Mouse (Mus musculus) thymus, postnatal 10 days (tissue): ENCODE data around the gene Rassf4.

ENCODE experiments used
- DNase-seq, 2 experiments: peaks; one replicate each; pipeline ENCODE4 v3.0.0; 2021; ENCODE audit warnings: low spot score in 2 of 2

Gene Rassf4

DNA sequence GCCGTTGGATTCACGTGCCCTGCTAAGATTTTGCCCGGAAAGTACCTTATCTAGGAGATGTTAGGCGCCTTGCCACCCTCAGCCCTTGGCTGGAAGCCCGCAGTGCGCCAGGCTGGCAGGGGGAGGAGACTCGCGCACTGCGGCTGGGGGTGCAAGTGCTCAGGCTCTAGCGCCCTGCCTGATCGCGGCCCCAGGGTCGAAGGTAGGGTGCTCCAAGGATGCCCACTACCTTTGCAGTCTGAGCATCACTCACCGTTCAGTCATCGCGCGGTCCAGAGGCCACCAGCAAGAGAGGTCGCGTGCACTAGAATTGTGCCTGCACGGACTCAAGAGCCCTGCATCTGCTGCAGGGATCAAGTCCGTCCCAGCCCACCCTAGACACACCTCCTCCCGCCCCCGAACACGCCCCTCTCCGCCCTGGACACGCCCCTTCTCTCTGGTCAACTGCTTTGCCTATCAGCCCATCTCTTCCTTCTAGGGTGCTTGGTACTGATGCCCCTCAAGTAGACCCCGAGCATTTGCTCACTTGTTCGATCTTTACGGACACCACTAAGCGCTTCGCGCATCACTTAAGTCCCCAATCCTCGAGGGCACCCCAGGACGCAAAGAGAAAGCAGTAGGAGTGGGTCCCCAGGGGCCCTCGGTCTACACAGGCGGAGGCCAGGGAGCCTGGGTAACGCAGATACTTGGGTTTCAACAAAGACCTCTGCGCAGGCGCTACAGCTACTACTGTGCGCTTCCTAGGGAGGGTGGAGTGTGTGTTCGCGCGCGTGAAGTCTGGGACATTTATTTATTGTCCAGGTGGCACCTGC, at the start of gene Rassf4:
Gene Rassf4, minus strand, starts transcription at position 482 of the 812 bp plus-strand sequence.
- DNase-seq: peak; percentile 54 to 60

DNA sequence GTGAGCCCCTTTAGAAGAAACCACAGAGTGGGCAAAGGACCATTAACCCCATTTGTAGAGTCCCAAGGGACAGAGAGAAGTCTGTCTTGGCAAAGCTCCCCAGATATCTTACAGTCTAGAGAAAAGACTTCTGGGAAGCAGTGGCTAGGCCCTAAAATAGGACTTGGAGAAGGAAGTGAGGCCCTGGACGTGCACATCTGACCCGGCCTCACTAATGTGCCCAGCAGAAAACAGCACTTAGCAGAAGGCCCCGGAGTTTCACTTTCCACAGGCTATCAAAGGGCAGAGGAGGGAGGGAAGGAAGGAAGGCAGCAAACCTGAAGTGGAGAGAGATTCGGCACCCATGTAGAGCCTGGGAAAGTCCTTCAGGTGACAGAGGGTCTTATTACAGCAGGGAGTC, 45.2 kb upstream of the Rassf4 start:
- no peak for DNase-seq

DNA sequence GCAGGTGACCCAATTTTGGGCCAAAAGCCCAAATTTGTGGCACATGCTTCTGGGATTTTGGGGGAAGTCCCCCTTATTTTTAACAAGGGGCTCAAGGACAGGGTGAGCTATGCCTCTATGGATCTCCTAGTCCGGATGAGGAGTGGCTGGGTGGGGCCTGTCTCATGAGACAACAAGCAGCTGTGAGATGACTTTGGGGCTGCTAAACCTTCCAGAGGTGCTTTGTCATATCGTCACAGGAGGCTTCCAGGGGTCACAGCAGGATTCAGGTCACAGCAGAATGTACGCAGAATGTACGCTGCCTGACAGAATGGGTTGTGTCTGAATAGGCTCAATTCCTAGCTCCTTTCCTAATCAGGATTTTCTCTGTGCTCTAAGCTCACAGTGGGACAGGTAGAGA, 44.6 kb upstream of the Rassf4 start:
- no peak for DNase-seq

DNA sequence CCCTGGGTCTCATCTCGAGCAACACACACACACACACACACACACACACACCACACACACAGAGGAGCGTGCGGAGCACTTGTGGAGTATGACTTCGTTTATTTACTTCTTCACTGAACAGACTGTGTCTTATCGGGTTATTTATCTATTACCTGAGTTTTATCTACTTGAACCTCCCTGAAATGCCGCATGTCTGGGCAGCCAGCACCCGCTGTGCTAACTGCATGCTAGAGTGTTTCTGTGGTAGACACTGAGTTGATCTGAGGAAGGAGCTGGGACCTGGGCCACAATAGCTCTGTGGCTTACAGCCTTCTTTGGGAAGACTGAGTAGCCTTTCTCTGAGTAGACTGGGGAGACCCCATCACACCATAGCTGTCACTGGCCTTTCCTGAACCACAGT, 44.1 kb upstream of the Rassf4 start:
- DNase-seq: no peak

DNA sequence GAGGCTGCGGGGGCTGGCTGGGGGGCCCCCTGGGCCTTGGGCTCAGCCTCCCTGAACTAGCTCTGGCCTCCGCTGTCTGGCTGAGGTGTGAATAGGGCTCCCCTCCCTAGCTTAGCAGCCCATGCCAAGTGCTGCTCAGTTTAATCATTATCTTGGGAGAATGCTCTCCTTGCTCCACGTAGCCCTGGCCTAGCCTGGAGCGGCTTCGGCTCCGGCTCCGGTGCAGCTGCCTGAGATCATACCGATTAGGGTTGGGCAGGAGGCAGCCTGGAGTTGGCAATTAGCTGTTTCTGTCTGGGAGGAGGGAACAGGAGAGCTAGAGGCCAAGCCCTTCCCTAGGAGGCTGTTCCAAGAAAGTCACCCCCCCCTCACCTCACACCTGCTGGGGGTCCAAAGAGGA, 42.9 kb upstream of the Rassf4 start, which contains the start of gene Tmem72:
Gene Tmem72, minus strand, starts transcription at position 248 of the 400 bp plus-strand sequence.
- DNase-seq: no peak

DNA sequence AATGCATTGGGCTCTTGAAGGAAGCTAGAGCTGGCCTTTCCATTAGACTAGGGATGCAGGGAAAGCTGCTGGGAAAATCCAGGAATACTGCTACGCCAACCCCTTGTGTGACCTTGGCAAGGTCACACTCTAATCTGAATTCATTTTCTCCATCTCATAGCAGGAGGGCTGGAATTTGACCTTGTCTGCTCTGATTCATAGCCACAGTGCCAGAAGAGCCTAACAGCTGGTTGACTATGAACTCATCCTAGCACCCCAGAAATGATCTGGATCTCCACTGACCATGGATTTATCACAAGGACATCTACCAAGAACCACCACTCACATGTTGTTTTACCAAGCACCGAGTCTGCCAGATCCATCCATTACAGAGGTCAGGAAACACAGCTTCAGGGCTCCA, 41.4 kb upstream of the Rassf4 start:
- no peak for DNase-seq

DNA sequence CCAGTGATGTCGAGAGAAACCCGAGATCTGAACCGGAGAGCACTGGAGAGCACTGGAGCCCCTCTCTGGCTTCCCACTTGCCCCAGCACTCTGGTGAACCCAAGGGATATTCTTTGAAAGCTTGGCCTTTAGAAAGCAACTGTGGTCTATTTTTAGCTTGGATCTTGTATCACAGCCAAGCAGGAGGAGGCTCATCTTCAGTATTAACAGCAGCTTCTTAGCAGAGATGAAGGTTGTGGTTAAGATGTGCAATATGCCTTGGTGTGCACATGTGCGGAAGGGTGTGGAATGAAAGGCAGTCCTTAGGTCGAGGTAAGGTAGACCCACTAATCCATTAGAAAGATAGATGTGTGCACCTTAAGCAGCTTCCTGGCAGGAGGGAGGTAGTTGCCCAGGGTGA, 40.8 kb upstream of the Rassf4 start:
- DNase-seq: no peak

DNA sequence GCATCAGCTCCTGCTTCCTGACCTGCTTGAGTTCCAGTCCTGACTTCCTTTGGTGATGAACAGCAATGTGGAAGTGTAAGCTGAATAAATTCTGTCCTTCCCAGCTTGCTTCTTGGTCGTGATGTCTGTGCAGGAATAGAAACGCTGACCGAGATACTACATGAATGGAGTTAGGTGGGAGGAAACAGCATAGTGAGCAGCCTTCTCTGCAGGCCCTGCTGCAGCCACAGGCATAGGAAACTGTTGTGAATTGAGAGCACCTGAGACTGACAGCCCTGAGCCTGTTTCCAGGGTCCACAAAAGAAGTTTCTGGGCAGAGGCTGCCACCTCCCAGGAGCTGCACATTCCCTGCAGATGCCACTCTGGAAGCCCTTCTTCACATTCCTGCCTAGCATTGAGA, 40.2 kb upstream of the Rassf4 start:
- no peak for DNase-seq

DNA sequence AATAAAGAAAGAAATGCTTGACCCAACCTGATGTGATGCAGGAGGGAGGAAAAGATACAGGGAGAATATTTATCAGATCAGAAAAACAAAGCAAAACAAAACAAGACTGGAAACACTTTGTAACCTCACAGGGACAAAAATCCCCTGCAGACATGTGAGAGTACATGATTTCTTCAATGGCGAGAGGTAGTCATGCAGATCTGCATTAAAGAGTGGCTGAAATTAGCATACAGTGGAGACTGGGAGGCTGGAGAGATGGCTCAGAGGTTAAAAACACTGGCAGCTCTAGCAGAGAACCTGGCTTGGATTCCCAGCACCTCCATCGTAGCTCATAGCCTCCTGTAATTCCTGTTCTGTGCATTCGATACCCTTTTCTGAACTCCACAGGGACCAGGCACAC, 38.8 kb upstream of the Rassf4 start:
- DNase-seq: no peak

DNA sequence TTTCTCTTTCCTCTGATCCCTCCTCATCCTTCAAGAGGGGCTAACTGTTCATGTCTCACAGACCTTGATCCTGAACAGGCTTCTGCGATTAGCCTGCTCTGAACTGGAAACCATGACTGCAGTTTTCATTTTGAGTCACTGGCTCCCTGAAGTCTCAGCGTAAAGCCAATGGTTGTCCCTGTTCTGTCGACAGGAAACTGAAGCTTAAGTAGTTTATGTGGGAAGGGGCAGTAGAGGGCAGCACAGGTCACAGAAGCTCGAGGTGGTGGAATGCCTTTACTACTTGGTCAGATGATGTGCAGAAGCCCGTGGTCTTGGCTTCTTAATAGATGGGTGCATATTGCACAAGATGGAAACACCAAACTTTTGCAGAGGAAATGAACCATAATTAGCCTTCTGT, 38.3 kb upstream of the Rassf4 start:
- DNase-seq: no peak

DNA sequence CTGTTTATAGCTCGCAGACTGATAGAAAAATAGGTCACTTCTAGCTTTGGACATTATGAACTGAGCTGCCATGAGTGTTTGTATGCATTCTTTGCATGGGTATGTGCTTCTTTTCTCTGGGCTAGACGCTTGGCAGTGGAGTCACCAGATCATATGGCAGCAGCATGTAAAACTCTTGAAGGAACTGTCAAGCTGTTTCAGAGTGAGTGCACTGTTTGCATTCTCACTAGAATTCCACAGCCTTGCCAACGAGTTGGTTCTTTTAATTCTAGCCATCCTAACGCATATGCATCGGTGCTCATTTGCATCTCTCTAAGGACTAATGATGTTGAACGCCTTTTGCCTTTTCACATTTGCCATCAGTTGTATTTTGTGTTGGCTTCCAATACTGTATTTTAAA, 30.6 kb upstream of the Rassf4 start:
- no peak for DNase-seq

DNA sequence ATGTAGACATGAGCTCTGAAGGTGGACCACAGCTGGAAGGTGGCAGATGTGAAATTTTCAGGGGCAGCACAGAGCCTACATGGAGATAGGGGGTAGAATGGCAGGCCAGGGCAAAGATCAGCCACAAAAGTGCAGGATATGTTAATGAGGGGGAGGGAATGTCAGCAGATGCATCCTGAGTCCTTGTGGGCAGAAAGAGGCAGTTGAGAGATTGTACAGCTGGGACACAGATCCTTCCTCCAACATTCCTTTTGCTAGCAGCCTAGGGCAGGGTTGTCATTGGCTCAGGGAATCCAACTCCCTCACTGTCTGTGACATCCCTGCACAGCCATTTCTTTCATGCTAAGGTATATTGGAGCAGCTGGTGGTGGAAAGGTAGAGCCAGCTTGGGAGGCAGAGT, 27.1 kb upstream of the Rassf4 start:
- DNase-seq: no peak

DNA sequence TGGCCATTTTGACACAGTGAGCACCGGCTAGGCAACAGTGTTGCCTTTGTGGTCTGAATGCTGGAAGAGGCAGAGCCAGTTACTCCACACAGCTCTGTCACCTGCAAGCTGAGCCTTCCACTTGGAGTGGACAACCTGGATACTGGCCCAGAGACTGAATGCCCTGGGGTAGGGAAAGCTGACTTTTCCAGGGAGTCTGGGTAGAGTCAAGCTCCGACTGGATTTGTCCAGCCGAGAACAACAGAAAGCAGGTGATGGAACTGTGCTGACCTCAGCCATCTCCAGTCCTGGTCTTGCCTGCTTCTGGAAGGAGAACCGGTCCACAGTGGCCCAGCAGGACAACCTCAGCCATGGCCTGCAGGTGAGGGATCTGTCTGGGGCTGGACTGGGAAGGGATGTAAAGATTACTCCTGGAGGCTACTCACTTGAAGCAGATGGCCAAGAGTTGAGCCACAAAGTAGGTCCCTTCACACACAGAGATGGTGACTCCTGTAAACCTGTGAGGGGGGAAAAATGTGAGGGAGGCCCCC, 24.2 kb upstream of the Rassf4 start:
- DNase-seq: no peak

DNA sequence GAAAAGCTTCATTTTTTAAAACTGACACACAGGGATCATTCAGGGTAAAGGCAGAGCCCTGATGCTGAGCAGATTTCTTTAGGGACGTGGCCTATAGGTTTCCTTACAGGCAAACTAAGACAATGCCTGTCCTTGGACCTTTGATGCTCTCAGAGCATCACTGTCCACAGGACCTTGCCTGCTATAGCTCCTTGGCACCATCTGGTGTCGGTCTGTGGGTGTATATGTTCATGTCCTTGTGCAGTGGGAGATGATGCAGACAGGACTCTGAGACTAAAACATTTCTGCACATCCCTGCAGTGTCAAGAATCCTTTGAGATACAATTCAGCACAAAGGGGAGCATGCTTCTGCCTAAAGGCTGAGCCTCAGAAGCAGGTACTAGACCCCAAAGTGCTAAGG, 23.7 kb upstream of the Rassf4 start:
- DNase-seq: no peak

DNA sequence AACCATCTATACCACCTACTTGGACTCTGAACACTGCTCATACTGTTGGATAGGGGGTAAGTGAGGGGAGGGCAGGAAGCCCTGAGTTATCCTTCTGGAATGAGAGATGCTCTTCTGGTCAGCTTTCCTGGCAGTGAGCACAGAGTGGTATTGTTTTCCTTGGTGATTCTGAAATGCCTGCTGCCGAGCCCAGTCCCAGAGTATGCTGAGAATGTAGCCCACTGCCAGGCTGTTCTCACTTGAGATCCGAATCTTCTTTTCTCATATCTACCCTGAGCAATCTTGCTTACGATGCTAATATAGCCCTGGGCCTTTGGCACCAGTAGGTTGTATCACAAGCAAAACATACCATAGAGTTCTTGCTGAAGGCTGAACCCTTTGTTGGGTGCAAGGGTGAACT, 20.6 kb upstream of the Rassf4 start:
- DNase-seq: no peak

DNA sequence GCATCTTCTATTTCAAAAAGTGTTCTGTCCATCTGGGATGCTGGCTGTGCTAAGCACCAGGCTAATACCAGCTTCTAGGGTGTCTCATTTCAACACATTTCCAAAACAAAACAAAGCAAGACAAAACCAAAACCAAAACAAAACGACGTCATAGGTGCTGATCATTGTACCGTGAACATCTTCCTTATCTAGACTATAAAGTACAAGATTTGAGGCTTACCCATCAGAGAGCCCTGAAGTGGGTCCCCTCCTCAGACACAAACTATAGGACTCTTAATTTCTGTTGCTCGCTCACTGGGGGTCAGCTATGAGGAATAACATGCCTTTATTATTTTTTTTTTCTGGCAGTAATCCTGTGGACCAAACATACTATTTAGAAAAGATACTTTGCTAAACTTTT, 19.9 kb upstream of the Rassf4 start:
- no peak for DNase-seq

DNA sequence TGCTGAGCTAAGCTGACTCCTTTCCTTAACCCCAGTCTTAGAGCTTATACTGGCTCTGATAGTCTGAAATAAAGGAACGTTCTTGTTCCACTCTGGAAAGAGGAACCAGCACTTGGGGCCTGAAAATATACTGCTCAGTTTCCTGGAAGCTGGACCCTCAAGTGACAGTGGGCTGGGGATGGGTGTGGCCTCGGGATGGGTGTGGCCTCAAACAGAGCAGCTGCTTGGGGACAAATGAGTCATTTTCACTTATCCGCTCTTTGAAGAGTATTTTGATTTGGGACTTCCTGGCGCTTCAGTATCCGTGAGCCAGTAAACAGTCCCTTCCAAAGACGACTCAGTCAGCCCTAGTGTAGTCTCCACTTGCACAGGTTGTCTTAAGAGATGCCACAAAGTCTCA, 8.6 kb upstream of the Rassf4 start:
- no peak for DNase-seq

DNA sequence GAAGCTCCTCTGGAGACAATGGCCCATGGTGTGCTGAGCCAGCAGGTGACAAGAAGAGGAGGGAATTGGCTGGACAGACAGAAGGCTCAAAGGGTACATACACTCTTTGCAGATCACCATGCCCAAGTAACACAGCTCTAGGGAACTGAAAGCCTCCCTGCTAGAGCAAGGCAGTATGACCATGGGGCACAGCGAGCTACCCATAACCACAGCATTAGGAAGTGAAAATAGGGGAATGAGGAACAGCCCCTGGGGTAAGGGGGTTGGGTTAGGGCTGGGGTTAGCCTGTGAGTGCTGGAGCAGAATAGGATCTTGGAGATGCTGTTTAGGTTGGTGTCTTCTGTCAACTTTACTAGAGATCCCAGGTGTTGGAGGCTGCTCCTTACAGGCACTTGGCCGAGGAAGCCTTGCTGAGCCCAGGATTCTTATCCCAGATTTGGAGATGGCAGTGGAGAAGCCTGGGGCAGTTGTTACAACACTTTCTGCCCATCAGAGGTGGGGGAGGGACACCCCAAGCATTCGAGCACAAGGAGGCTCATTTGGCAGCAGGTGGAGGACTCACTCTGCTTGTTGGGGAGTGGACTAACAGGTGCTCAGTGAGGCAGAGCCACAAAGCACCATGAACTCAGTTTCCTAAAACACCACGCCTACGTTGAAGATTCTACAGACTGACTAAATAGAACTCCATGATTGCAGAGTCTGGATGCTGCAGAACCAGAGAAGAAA, 6.0 kb upstream of the Rassf4 start:
- DNase-seq: no peak

DNA sequence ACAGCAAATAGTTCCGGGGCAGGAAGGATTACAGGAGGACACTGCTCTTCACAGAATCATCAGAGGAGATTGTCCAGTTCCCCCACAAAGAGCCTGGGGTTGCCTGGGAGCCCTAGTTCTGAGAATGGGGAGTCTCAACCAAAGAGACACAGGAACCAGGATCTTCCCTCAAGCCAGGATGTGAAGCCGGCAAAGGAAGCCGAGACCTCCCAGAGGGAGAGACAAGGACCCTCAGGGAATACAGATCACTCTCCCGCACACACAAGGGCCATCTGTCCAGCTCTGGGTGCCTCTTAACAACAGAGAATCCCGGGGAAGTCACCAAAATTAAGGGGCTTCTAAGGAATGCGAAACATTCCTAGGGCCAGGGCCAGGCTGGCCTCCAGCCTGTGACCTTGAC, 3.6 kb upstream of the Rassf4 start:
- no peak for DNase-seq

DNA sequence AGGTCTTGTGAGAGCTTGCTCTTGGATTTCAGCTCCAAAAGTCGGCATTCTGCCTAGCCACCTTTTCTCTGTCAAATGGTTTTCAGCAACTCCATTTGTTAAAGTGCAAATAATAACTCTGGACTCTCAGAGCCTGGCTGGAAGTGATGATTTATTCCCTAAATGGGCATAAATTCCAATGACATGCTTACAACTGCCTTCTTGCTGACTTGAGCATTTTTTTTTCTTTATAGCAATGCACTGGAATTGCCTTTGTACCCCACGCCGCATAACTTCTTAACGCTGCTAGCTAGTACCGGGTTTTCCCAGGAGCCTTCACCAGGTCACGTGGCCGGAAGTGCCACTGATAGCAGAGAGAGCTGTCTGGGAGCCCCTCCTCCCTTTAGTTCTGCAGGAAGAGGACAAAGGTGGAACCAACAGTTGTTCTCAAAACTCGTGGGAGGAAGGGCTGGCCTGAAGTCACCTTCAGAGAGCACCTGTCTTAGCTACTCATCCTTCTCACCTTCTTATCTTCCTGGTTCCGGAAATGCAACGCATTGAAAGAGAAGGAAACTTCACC, 2.7 kb upstream of the Rassf4 start:
- DNase-seq: no peak

DNA sequence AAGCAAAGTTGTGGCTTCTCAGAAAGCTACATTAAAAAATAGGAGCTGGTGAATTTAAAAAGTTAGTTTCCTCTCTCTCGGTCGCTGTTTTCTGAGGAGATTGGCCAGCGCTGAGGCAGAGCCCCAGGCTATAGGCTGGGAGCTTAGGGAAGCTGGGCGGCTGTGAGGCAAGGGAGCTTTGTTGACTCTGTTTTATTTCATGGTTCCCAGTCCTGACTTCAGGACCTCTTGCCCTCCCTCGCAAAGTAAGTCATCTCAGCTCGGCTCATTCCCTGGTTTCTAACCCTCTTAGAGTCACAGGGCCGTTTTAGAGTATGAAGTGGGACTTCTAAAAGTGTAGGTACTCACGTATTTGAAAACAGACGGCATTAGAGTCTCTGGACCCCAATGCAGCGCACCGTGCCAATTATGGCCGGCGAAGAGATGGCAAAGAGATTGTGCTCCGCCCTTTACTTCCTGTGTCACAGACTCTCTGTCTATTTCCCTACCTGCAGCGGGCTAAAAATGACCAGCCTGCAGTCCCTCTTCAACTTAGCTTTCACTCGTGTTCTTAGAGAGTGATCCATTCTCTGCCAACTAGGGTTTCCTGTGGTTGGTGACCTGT, 633 bp upstream of the Rassf4 start:
- no peak for DNase-seq

DNA sequence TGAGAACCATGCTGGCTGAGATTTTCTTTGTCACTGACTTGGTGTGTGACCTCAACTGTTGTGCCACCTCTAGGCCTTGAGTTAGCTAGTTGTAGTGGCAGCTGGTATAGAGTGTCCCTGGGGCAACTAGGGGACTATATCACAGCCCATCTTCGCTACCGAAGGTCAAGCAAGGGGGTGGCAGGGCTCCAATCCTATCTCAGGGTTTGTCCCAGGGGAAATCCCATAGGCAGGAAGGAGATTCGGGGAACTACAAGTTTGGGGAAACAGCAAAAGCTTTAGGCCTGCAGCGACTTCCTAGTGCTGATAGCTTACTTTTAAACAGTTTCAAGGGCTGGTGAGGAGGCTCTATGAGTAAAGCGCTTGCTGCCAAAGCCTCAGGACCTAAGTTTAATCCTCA, 1.4 kb downstream of the Rassf4 start:
- DNase-seq: no peak
